Mouse (Mus musculus) embryonic facial prominence, embryonic 10.5 days (tissue): ENCODE data around the gene Ankrd31. TPM values are rescaled to one million over a fixed set of nuclear protein-coding genes. Genes with fewer than 3 reads are reported as not detected.
"Not testable (repeated sequence)": the region's sequence is repeated elsewhere in the genome, so short reads cannot be mapped to it uniquely, and the experiment has no call there.

Experiments
- DNase-seq: peaks from one replicate; pipeline ENCODE4 v3.0.0-alpha.2; 2017; ENCODE audit warnings: low spot score
- H3K27ac ChIP-seq: fragments of 300-500 bp; sonication (generic); replicated peaks from 2 replicates; pipeline ENCODE4 v1.5.1; 2016; ENCODE audit warnings: mild to moderate bottlenecking
- H3K27me3 ChIP-seq: fragments of 300-500 bp; sonication (generic); replicated peaks from 2 replicates; pipeline ENCODE4 v1.6.1; 2016; ENCODE audit warnings: low read depth, mild to moderate bottlenecking; ENCODE audit not compliant: poor library complexity, severe bottlenecking
- H3K36me3 ChIP-seq: fragments of 300-500 bp; sonication (generic); replicated peaks from 2 replicates; pipeline ENCODE4 v1.6.1; 2016; ENCODE audit warnings: mild to moderate bottlenecking, moderate library complexity
- H3K4me1 ChIP-seq: fragments of 300-500 bp; sonication (generic); 2 replicates; pipeline ENCODE4 v1.6.1; 2016
- H3K4me3 ChIP-seq: fragments of 300-500 bp; sonication (generic); 2 replicates; pipeline ENCODE4 v1.5.1; 2016; ENCODE audit warnings: mild to moderate bottlenecking, moderate library complexity
- H3K9me3 ChIP-seq: fragments of 300-500 bp; sonication (generic); 2 replicates; pipeline ENCODE4 v1.6.1; 2016; ENCODE audit warnings: mild to moderate bottlenecking
- WGBS: fragments of 180-500 bp; shearing (Covaris S2); methylation state at CpG from one replicate; pipeline ENCODE4 v1.1.7; 2016; 5-methylcytosine and 5-hydroxymethylcytosine counted together
- polyA plus RNA-seq: library from polyadenylated mRNA; unstranded; fragments of >200 nt; fragmentation: Nextera tagmentation; extraction: Ambion mirVana; gene quantifications from 2 replicates; pipeline ENCODE4 v1.2.1, GENCODE M21; 2016

Gene Ankrd31
- polyA plus RNA-seq, 1 experiment from 2014 or later: not detected

- Histone ChIP-seq H3K4me1 (no peaks in the 10 kb centered on the region), H3K4me3 (no peak overlapping the region), H3K36me3 (no peaks in the 10 kb centered on the region), H3K9me3 (no peaks in the 10 kb centered on the region), H3K27ac (no peak overlapping the region), H3K27me3 (no peaks in the 10 kb centered on the region)
- DNase-seq: no peak
- WGBS: 75% methylated on average over 12 of the region's 12 CpGs
These were observed 130.4 kb downstream of the Ankrd31 start for GRCm38 (mm10) chr13:96878220-96879057.

GRCm38 (mm10) chr13:96884534-96884933, 136.5 kb downstream of the Ankrd31 start:
- 44% methylated on average over 1 of the region's 1 CpGs for WGBS
- DNase-seq: no peak
- Histone ChIP-seq H3K36me3 (no peaks in the 10 kb centered on the region), H3K9me3 (no peaks in the 10 kb centered on the region), H3K27ac (no peak overlapping the region), H3K27me3 (no peaks in the 10 kb centered on the region), H3K4me1 (no peaks in the 10 kb centered on the region), H3K4me3 (no peak overlapping the region)

GRCm38 (mm10) chr13:96889985-96890384, 141.9 kb downstream of the Ankrd31 start:
- Histone ChIP-seq H3K27me3 (no peaks in the 10 kb centered on the region), H3K9me3 (no peaks in the 10 kb centered on the region), H3K27ac (no peak overlapping the region), H3K4me1 (no peaks in the 10 kb centered on the region), H3K36me3 (no peaks in the 10 kb centered on the region), H3K4me3 (no peak overlapping the region)
- 46% methylated on average over 2 of the region's 2 CpGs for WGBS
- no peak for DNase-seq

- no peaks in the 10 kb centered on the region for H3K27me3 ChIP-seq
- no peaks in the 10 kb centered on the region for H3K36me3 ChIP-seq
- no peak overlapping the region for H3K4me3 ChIP-seq
- H3K9me3 ChIP-seq: no peaks in the 10 kb centered on the region
- no peak overlapping the region for H3K27ac ChIP-seq
- H3K4me1 ChIP-seq: no peaks in the 10 kb centered on the region
- WGBS: 84% methylated on average over 2 of the region's 2 CpGs
- DNase-seq: no peak
These were observed 147.1 kb downstream of the Ankrd31 start for GRCm38 (mm10) chr13:96895144-96895543.

GRCm38 (mm10) chr13:96906717-96907116, 158.6 kb downstream of the Ankrd31 start:
- 73% methylated on average over 3 of the region's 3 CpGs for WGBS
- no peaks in the 10 kb centered on the region for H3K9me3 ChIP-seq
- no peaks in the 10 kb centered on the region for H3K4me1 ChIP-seq
- no peaks in the 10 kb centered on the region for H3K27me3 ChIP-seq
- H3K27ac ChIP-seq: no peak overlapping the region
- no peak for DNase-seq
- H3K36me3 ChIP-seq: no peaks in the 10 kb centered on the region
- no peak overlapping the region for H3K4me3 ChIP-seq

GRCm38 (mm10) chr13:96911202-96911601, 163.1 kb downstream of the Ankrd31 start:
- Histone ChIP-seq H3K9me3 (no peaks in the 10 kb centered on the region), H3K27ac (no peak overlapping the region), H3K4me1 (no peaks in the 10 kb centered on the region), H3K4me3 (no peak overlapping the region), H3K36me3 (no peaks in the 10 kb centered on the region), H3K27me3 (no peaks in the 10 kb centered on the region)
- DNase-seq: no peak
- 87% methylated on average over 3 of the region's 3 CpGs for WGBS

GRCm38 (mm10) chr13:96923134-96923533, 175.1 kb downstream of the Ankrd31 start:
- not testable (repeated sequence) for H3K27ac ChIP-seq, H3K4me3 ChIP-seq, H3K36me3 ChIP-seq, H3K9me3 ChIP-seq, DNase-seq
- H3K27me3 ChIP-seq: peaks cover 50% of the 10 kb centered on the region
- WGBS: 94% methylated on average over 4 of the region's 4 CpGs
- peaks cover 16% of the 10 kb centered on the region for H3K4me1 ChIP-seq

- 9% methylated on average over 56 of the region's 56 CpGs for WGBS
- peak within 1 kb of the TSS; percentile 76 for H3K27ac ChIP-seq
- H3K27me3 ChIP-seq: peaks cover 53% of the 10 kb centered on the region
- DNase-seq: peak; percentile 74
- H3K9me3 ChIP-seq: no peaks in the 10 kb centered on the region
- peak within 1 kb of the TSS; percentile 81 for H3K4me3 ChIP-seq
- peaks cover 27% of the 10 kb centered on the region for H3K4me1 ChIP-seq
- no peaks in the 10 kb centered on the region for H3K36me3 ChIP-seq
These were observed 176.2 kb downstream of the Ankrd31 start, which contains the start of gene Gcnt4 for GRCm38 (mm10) chr13:96923999-96924961. Gene Gcnt4 (plus strand): TSS chr13:96924689.

- H3K4me1 ChIP-seq: peaks cover 29% of the 10 kb centered on the region
- peak; percentile 55 for DNase-seq
- WGBS: 2% methylated on average over 53 of the region's 53 CpGs
- no peaks in the 10 kb centered on the region for H3K36me3 ChIP-seq
- H3K4me3 ChIP-seq: peak overlapping the region; percentile 81
- peak overlapping the region; percentile 76 for H3K27ac ChIP-seq
- H3K9me3 ChIP-seq: no peaks in the 10 kb centered on the region
- H3K27me3 ChIP-seq: peaks cover 53% of the 10 kb centered on the region
These were observed 177.1 kb downstream of the Ankrd31 start for GRCm38 (mm10) chr13:96924985-96925745.

GRCm38 (mm10) chr13:96925991-96926725, 178.1 kb downstream of the Ankrd31 start:
- DNase-seq: no peak
- Histone ChIP-seq H3K9me3 (no peaks in the 10 kb centered on the region), H3K27me3 (peaks cover 53% of the 10 kb centered on the region), H3K4me1 (peaks cover 29% of the 10 kb centered on the region), H3K36me3 (no peaks in the 10 kb centered on the region), H3K4me3 (no peak overlapping the region), H3K27ac (no peak overlapping the region)
- 36% methylated on average over 10 of the region's 10 CpGs for WGBS

- Histone ChIP-seq H3K36me3 (no peaks in the 10 kb centered on the region), H3K4me1 (peaks cover 29% of the 10 kb centered on the region), H3K27ac (no peak overlapping the region), H3K27me3 (peaks cover 53% of the 10 kb centered on the region), H3K4me3 (no peak overlapping the region), H3K9me3 (no peaks in the 10 kb centered on the region)
- 92% methylated on average over 1 of the region's 1 CpGs for WGBS
- DNase-seq: no peak
These were observed 179.7 kb downstream of the Ankrd31 start for GRCm38 (mm10) chr13:96927781-96928180.
